Mouse (Mus musculus): ENCODE measurements around the gene Aldh9a1. TPM values are rescaled to one million over a fixed set of nuclear protein-coding genes. Genes with fewer than 3 reads are reported as not detected.

Gene Aldh9a1
- polyA plus RNA-seq, 1 experiment, result 2.6 TPM

DNA sequence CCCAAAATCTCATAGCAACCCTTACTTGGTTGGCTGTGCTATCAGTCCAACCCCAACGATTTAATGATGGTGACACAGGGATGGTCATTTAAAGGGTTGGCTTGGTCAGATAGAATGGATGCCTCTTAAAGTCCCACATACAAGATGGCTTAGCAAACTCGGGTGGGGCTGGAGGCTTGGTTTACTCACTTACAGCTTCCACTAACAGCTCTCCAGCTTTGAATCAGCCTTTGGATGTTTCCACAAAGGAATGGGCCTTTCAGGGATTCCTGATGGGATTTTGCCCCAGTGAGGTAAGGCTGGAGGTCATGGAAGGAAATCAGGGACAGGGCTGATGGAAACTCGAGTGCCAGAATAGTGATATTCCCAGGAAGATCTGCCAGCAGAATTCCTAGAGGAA lies 38.0 kb downstream of the Aldh9a1 start:
- peak overlapping the region; percentile 89 for H3K4me3 ChIP-seq (replicated peaks)
- H3K4me1 ChIP-seq (ENCODE audit: control insufficient read depth), result peaks cover 97% of the 10 kb centered on the region
- no peaks in the 10 kb centered on the region for H3K9me3 ChIP-seq (ENCODE audit: control insufficient read depth, low read length)
- H3K27me3 ChIP-seq (ENCODE audit: control insufficient read depth), result no peaks in the 10 kb centered on the region
- H3K36me3 ChIP-seq (ENCODE audit: control insufficient read depth), result peaks cover 96% of the 10 kb centered on the region
- TF ChIP-seq TAL1 (IDR thresholded peaks at IDR 0.05; ENCODE audit: low read length) (no peak), GATA1 (IDR thresholded peaks at IDR 0.05; ENCODE audit: low read length) (no peak)

DNA sequence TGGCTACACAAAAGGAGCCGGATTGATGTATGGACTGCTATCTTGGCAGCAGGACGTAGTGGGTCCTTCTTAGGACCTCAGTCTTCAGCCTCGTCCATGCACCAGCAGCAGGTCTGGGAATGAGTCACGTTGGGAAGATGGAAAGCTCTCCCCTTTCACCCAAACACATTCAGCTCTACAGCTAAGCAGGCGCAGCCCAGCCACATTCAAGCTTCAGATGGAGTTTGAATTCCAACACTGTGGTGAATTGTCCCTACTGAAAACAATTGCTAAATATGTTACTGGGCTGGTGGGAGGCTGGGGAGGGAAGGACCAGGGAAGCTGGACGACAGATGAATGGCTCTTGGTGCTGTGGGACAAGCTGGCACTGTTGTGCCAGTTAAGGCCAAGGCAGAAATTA lies 38.8 kb downstream of the Aldh9a1 start:
- TF ChIP-seq GATA1 (IDR thresholded peaks at IDR 0.05; ENCODE audit: low read length) (no peak), TAL1 (IDR thresholded peaks at IDR 0.05; ENCODE audit: low read length) (no peak)
- Histone ChIP-seq H3K4me3 (replicated peaks) (peak overlapping the region; percentile 89), H3K27me3 (ENCODE audit: control insufficient read depth) (no peaks in the 10 kb centered on the region), H3K4me1 (ENCODE audit: control insufficient read depth) (peaks cover 92% of the 10 kb centered on the region), H3K36me3 (ENCODE audit: control insufficient read depth) (peaks cover 89% of the 10 kb centered on the region), H3K9me3 (ENCODE audit: control insufficient read depth, low read length) (no peaks in the 10 kb centered on the region)

- H3K4me3 ChIP-seq (replicated peaks), result peak overlapping the region; percentile 89
- no peak for TF ChIP-seq GATA1 (IDR thresholded peaks at IDR 0.05; ENCODE audit: low read length)
- no peak for TF ChIP-seq TAL1 (IDR thresholded peaks at IDR 0.05; ENCODE audit: low read length)
- H3K4me1 ChIP-seq (ENCODE audit: control insufficient read depth), result peaks cover 87% of the 10 kb centered on the region
- H3K27me3 ChIP-seq (ENCODE audit: control insufficient read depth), result no peaks in the 10 kb centered on the region
- no peaks in the 10 kb centered on the region for H3K9me3 ChIP-seq (ENCODE audit: control insufficient read depth, low read length)
- peaks cover 82% of the 10 kb centered on the region for H3K36me3 ChIP-seq (ENCODE audit: control insufficient read depth)
Measured at GRCm38 (mm10) chr1:167389584-167389983, 39.8 kb downstream of the Aldh9a1 start.

GRCm38 (mm10) chr1:167390381-167390780 lies 40.6 kb downstream of the Aldh9a1 start:
- peak overlapping the region; percentile 89 for H3K4me3 ChIP-seq (replicated peaks)
- H3K9me3 ChIP-seq (ENCODE audit: control insufficient read depth, low read length), result no peaks in the 10 kb centered on the region
- H3K36me3 ChIP-seq (ENCODE audit: control insufficient read depth), result peaks cover 74% of the 10 kb centered on the region
- H3K4me1 ChIP-seq (ENCODE audit: control insufficient read depth), result peaks cover 87% of the 10 kb centered on the region
- peaks cover 5% of the 10 kb centered on the region for H3K27me3 ChIP-seq (ENCODE audit: control insufficient read depth)
- TF ChIP-seq GATA1 (IDR thresholded peaks at IDR 0.05; ENCODE audit: low read length) (peak; percentile 19; the same call in 1 of the 2 replicates), TAL1 (IDR thresholded peaks at IDR 0.05; ENCODE audit: low read length) (no peak)

DNA sequence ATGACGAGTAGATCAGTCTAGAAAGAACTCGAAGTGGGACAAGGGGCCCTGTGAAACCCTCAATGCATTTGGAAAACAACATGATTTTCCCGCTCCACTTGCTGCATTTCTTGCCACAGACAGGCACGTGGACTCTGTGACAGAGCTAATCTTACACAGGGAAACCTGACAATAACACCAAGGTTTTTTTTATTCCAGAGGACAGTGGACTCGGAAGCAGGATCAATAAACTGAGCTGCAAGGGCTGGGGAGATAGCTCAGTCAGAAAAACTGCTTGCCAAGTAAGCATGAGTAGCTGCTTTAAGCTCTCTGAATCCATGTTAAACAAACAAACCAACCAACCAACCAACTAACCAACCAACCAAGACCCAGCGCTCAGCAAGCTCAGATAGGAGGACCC lies 41.5 kb downstream of the Aldh9a1 start:
- peak overlapping the region; percentile 89 for H3K4me3 ChIP-seq (replicated peaks)
- H3K36me3 ChIP-seq (ENCODE audit: control insufficient read depth), result peaks cover 65% of the 10 kb centered on the region
- peaks cover 13% of the 10 kb centered on the region for H3K27me3 ChIP-seq (ENCODE audit: control insufficient read depth)
- peaks cover 79% of the 10 kb centered on the region for H3K4me1 ChIP-seq (ENCODE audit: control insufficient read depth)
- H3K9me3 ChIP-seq (ENCODE audit: control insufficient read depth, low read length), result no peaks in the 10 kb centered on the region
- TF ChIP-seq TAL1 (IDR thresholded peaks at IDR 0.05; ENCODE audit: low read length) (no peak), GATA1 (IDR thresholded peaks at IDR 0.05; ENCODE audit: low read length) (no peak)

DNA sequence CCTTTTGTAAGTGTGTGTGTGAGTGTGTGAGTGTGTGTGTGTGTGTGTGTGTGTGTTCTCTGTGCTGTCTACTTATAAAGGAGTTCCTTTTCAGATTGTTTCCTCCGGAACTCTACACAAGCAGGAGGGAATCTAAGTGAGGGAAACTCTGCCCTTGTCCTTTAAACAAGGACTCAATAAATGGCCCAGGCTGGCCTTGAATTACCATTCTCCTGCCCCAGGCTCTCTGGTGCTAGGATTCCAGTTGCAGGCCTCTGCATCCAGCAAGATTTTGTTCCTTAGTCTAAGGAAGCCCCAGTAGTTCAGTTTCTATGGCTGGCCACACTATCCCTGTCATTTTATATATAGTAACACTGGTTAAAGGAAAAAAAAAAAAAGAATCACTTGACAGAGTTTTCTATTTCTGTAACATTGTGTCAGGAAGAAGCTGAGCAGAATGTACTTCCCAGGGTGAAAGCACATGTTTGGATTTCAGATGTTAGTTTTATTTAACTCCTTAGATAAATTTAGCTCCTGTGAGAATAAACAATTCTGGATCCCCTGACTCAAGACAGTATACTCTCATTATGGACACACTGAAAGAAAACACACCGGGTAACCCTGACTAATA lies 42.3 kb downstream of the Aldh9a1 start:
- H3K36me3 ChIP-seq (ENCODE audit: control insufficient read depth), result peaks cover 56% of the 10 kb centered on the region
- H3K27me3 ChIP-seq (ENCODE audit: control insufficient read depth), result peaks cover 21% of the 10 kb centered on the region
- H3K4me1 ChIP-seq (ENCODE audit: control insufficient read depth), result peaks cover 72% of the 10 kb centered on the region
- TF ChIP-seq TAL1 (IDR thresholded peaks at IDR 0.05; ENCODE audit: low read length), result no peak
- TF ChIP-seq GATA1 (IDR thresholded peaks at IDR 0.05; ENCODE audit: low read length), result no peak
- no peaks in the 10 kb centered on the region for H3K9me3 ChIP-seq (ENCODE audit: control insufficient read depth, low read length)
- peak overlapping the region; percentile 89 for H3K4me3 ChIP-seq (replicated peaks)

GRCm38 (mm10) chr1:167392687-167393086 lies 42.9 kb downstream of the Aldh9a1 start:
- H3K36me3 ChIP-seq (ENCODE audit: control insufficient read depth), result peaks cover 51% of the 10 kb centered on the region
- no peaks in the 10 kb centered on the region; the same call in 1 of the 2 replicates for H3K9me3 ChIP-seq (ENCODE audit: control insufficient read depth, low read length)
- H3K4me1 ChIP-seq (ENCODE audit: control insufficient read depth), result peaks cover 66% of the 10 kb centered on the region
- peaks cover 25% of the 10 kb centered on the region for H3K27me3 ChIP-seq (ENCODE audit: control insufficient read depth)
- peak overlapping the region; percentile 89 for H3K4me3 ChIP-seq (replicated peaks)
- TF ChIP-seq GATA1 (IDR thresholded peaks at IDR 0.05; ENCODE audit: low read length) (peak; percentile 25; the same call in 1 of the 2 replicates), TAL1 (IDR thresholded peaks at IDR 0.05; ENCODE audit: low read length) (no peak)

DNA sequence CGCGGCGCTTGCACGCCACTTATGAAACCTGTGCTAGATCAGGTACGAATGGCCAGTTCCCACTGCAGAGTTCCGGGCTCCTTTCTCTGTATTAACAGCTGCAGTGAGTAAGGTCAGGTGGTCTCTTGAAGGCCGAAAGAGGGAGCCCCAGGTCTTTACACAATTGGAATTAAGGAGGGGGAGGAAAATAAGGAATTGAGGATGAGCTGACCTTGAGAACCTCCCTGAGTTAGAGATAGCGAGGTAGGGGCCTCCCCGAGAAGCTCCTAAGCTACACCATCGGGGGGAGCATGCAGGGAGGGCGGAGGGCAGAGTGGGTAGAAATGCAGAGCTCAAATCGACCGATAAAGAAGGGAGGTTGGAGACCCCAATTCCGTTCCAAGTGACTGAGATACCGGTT lies 43.5 kb downstream of the Aldh9a1 start:
- TF ChIP-seq GATA1 (IDR thresholded peaks at IDR 0.05; ENCODE audit: low read length), result no peak
- no peak for TF ChIP-seq TAL1 (IDR thresholded peaks at IDR 0.05; ENCODE audit: low read length)
- H3K36me3 ChIP-seq (ENCODE audit: control insufficient read depth), result peaks cover 45% of the 10 kb centered on the region
- peaks cover 25% of the 10 kb centered on the region for H3K27me3 ChIP-seq (ENCODE audit: control insufficient read depth)
- peak overlapping the region; percentile 89 for H3K4me3 ChIP-seq (replicated peaks)
- H3K4me1 ChIP-seq (ENCODE audit: control insufficient read depth), result peaks cover 60% of the 10 kb centered on the region
- no peaks in the 10 kb centered on the region; the same call in 1 of the 2 replicates for H3K9me3 ChIP-seq (ENCODE audit: control insufficient read depth, low read length)

DNA sequence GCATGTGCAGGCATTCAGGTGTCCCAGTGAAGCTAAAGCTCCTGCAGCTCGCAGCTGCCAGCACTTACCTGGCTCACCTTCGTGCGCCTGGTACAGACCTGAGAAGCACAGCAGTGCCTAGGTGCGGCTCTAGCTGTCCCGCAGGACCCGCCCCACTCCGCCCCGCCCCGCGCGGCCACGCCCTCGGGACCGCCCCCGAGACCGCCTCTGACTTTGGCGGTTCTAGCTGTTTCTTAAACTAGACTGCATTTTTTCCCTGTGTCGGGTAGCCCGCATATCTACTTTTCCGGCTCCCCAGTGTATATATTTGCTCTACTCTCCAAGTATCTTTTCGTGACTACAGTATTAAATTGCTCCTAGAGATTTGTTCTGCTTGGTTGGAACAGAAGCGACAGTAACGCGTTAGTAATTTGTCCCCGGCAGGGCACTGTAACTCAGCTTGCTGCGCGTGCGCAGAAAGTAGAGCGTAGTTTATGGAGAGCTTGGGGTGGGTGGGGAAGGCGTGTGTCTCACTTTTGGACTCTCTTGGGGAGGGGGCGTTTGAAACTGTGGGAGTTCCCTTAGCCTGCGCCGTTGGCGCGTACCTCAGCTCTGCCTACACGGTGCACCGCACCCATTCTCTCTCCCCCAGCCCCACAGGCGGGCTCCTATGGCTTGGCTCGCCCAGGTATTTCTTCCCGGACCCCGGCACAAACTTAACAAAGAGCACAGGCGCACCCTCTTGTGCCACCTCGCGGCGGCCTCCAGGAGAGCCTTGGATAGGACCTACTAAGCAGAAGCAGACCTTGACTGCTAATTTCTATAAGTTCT lies 44.1 kb downstream of the Aldh9a1 start, which contains the start of gene Mgst3:
Gene Mgst3 (minus strand): TSS at position 159 of the 810 bp plus-strand sequence.
- TF ChIP-seq TAL1 (IDR thresholded peaks at IDR 0.05; ENCODE audit: low read length), result no peak
- peak within 1 kb of the TSS; percentile 89 for H3K4me3 ChIP-seq (replicated peaks)
- H3K9me3 ChIP-seq (ENCODE audit: control insufficient read depth, low read length), result no peaks in the 10 kb centered on the region; the same call in 1 of the 2 replicates
- H3K4me1 ChIP-seq (ENCODE audit: control insufficient read depth), result peaks cover 54% of the 10 kb centered on the region
- peaks cover 25% of the 10 kb centered on the region for H3K27me3 ChIP-seq (ENCODE audit: control insufficient read depth)
- H3K36me3 ChIP-seq (ENCODE audit: control insufficient read depth), result peaks cover 39% of the 10 kb centered on the region
